Mouse (Mus musculus): ENCODE data around the gene Naa80.

DNA sequence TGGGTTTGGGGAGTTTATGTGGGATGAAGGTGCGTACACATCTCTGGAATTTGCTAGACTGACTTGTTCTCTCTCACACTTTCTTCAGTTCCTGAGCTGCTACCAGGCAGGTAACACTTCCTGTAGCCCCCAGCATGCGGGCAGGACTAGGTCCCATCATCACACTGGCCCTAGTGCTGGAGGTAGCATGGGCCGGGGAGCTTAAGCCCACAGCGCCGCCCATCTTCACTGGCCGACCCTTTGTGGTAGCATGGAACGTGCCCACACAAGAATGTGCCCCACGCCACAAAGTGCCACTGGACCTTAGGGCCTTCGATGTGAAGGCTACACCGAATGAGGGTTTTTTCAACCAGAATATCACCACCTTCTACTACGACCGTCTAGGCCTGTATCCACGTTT lies 8.7 kb upstream of the Naa80 start:
- TF ChIP-seq POLR2A (IDR thresholded peaks at IDR 0.05; ENCODE audit: extremely low read depth, insufficient read depth, low read length), result no peak
- TF ChIP-seq CTCF (IDR thresholded peaks at IDR 0.05; ENCODE audit: low read depth, low read length), result no peak
